Mouse (Mus musculus): ENCODE measurements around the gene Olfr353.

- no peak for TF ChIP-seq EP300 (IDR thresholded peaks at IDR 0.05; ENCODE audit: low read depth)
- no peak for TF ChIP-seq CTCF (IDR thresholded peaks at IDR 0.05; ENCODE audit: low read depth)
These were observed 46.7 kb downstream of the Olfr353 start, which contains the start of gene Olfr350 for GRCm38 (mm10) chr2:36846010-36846409.

All from liver, embryonic 14.5 days (tissue).